In genomic region chr11:35664991-35665390, GRCm38 (mm10) we compare ENCODE assay signal across 8 mouse cellular contexts.
A peak's percentile ranks its signal among the peaks of the same experiment; 100 is the strongest.
DNase-seq lines count a peak whose midpoint lies in the region; ATAC-seq and TF ChIP-seq lines count a peak whose summit lies in the region.

No protein-coding gene starts in this region.

- H3K9ac ChIP-seq in lung, embryonic 16.5 days (ENCODE audit: low read length): no peak overlapping the region
- no peak overlapping the region for H3K9ac ChIP-seq in embryonic facial prominence, embryonic 11.5 days (replicated peaks; ENCODE audit: low read length)
- no peak overlapping the region for H3K9ac ChIP-seq in hindbrain, postnatal 0 days (replicated peaks; ENCODE audit: low read length)

- H3K4me3 ChIP-seq in lung, embryonic 16.5 days (ENCODE audit: low read length): no peak overlapping the region
- H3K4me3 ChIP-seq in embryonic facial prominence, embryonic 11.5 days (ENCODE audit: low read depth, low read length): no peak overlapping the region
- no peak overlapping the region for H3K4me3 ChIP-seq in hindbrain, postnatal 0 days (ENCODE audit: low read length)

- ATAC-seq in lung, embryonic 16.5 days (ENCODE audit: low read depth): 0 out of 2 replicates have a peak, but pooled peaks have one; percentile 32
- no peak for ATAC-seq in embryonic facial prominence, embryonic 11.5 days (replicated peaks; ENCODE audit: insufficient number of reproducible peaks, low FRiP score, low TSS enrichment, low read depth)
- ATAC-seq in hindbrain, postnatal 0 days: peak; percentile 52

- peak; percentile 93 for TF ChIP-seq CTCF in hindbrain, postnatal 0 days (IDR thresholded peaks at IDR 0.05; ENCODE audit: low read depth)

- H3K27me3 ChIP-seq in lung, embryonic 16.5 days (ENCODE audit: control insufficient read depth, insufficient read depth, low read depth, low read length): no peaks in the 10 kb centered on the region
- H3K27me3 ChIP-seq in embryonic facial prominence, embryonic 11.5 days (ENCODE audit: control insufficient read depth, insufficient read depth, low read length): no peaks in the 10 kb centered on the region
- no peaks in the 10 kb centered on the region for H3K27me3 ChIP-seq in hindbrain, postnatal 0 days (ENCODE audit: insufficient read depth, low read length)

- no peak overlapping the region for H3K27ac ChIP-seq in lung, embryonic 16.5 days (ENCODE audit: low read length)
- H3K27ac ChIP-seq in embryonic facial prominence, embryonic 11.5 days (replicated peaks; ENCODE audit: low read depth, low read length): no peak overlapping the region
- H3K27ac ChIP-seq in hindbrain, postnatal 0 days: no peak overlapping the region

- H3K4me1 ChIP-seq in lung, embryonic 16.5 days (replicated peaks; ENCODE audit: control insufficient read depth, insufficient read depth, low read length): no peaks in the 10 kb centered on the region
- H3K4me1 ChIP-seq in embryonic facial prominence, embryonic 11.5 days (ENCODE audit: control insufficient read depth, insufficient read depth, low read length): no peaks in the 10 kb centered on the region
- H3K4me1 ChIP-seq in hindbrain, postnatal 0 days (ENCODE audit: insufficient read depth, low read length): peaks cover 6% of the 10 kb centered on the region; the same call in 1 of the 2 replicates

- H3K9me3 ChIP-seq in lung, embryonic 16.5 days (ENCODE audit: control insufficient read depth, low read length): no peaks in the 10 kb centered on the region
- H3K9me3 ChIP-seq in embryonic facial prominence, embryonic 11.5 days (replicated peaks; ENCODE audit: control insufficient read depth, low read length): no peaks in the 10 kb centered on the region
- no peaks in the 10 kb centered on the region for H3K9me3 ChIP-seq in hindbrain, postnatal 0 days (ENCODE audit: low read length)

- 60% methylated on average over 5 of the region's 5 CpGs for WGBS in lung, embryonic 16.5 days
- WGBS in embryonic facial prominence, embryonic 11.5 days: 52% methylated on average over 5 of the region's 5 CpGs
- 42% methylated on average over 5 of the region's 5 CpGs for WGBS in hindbrain, postnatal 0 days

- no peak for DNase-seq in lung, postnatal 25 days (ENCODE audit: low spot score)
- peak; percentile 36 for DNase-seq in adrenal gland, postnatal 10 days
- DNase-seq in embryonic facial prominence, embryonic 11.5 days (ENCODE audit: low spot score): peak; percentile 63
- DNase-seq in hindbrain, postnatal 0 days (ENCODE audit: low spot score): peak; percentile 85
- peak; percentile 31 for DNase-seq in mesoderm, embryonic 11.5 days (ENCODE audit: low read depth, low spot score)
- no peak for DNase-seq in thymus, postnatal 10 days (ENCODE audit: low spot score in 2 of 2)
- no peak for DNase-seq in layer of hippocampus, adult 9-11 months

- no peak overlapping the region for H3K4me2 ChIP-seq in lung, embryonic 16.5 days (ENCODE audit: low read depth, low read length)
- no peak overlapping the region for H3K4me2 ChIP-seq in embryonic facial prominence, embryonic 11.5 days (ENCODE audit: low read depth, low read length)
- H3K4me2 ChIP-seq in hindbrain, postnatal 0 days (ENCODE audit: low read depth, low read length): no peak overlapping the region

- H3K36me3 ChIP-seq in lung, embryonic 16.5 days (ENCODE audit: control insufficient read depth, insufficient read depth, low read length): no peaks in the 10 kb centered on the region
- H3K36me3 ChIP-seq in embryonic facial prominence, embryonic 11.5 days (replicated peaks; ENCODE audit: control insufficient read depth, insufficient read depth, low read depth, low read length): no peaks in the 10 kb centered on the region
- H3K36me3 ChIP-seq in hindbrain, postnatal 0 days (ENCODE audit: insufficient read depth, low read length): no peaks in the 10 kb centered on the region

Comparison
In these comparisons a context has a peak if more than half of its experiments do, and no peak if none do; other contexts are left out.
1. DNase-seq: peak in adrenal gland, postnatal 10 days (single experiment), embryonic facial prominence, embryonic 11.5 days (single experiment), hindbrain, postnatal 0 days (single experiment) and mesoderm, embryonic 11.5 days (single experiment); none in lung, postnatal 25 days (single experiment), thymus, postnatal 10 days (0 of 2) and layer of hippocampus, adult 9-11 months (single experiment).